Mouse (Mus musculus): ENCODE measurements around the gene Gart. TPM values are rescaled to one million over a fixed set of nuclear protein-coding genes. Genes with fewer than 3 reads are reported as not detected.
"Not testable (repeated sequence)": the region's sequence is repeated elsewhere in the genome, so short reads cannot be mapped to it uniquely, and the experiment has no call there.

Gart gene
- total and polyA plus RNA-seq, 3 experiments = 356 to 722 (median 517) TPM

DNA sequence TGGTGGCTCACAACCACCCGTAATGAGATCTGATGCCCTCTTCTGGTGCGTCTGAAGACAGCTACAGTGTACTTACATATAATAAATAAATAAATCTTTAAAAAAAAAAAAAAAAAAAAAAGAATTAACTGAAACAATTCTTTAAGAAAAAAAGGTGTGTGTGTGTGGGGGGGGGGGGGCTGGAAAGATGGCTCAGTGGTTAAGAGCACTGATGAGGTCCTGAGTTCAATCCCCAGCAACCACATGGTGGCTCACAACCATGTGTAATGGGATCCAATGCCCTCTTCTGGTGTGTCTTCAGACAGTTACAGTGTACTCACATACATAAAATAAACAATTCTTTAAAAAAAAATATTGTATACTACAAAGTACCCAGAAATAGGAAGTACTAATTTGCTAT lies 1.3 kb downstream of the Gart start:
- H3K4me2 ChIP-seq (ENCODE audit: insufficient read depth, low read depth, poor library complexity, severe bottlenecking) = 0 out of 2 replicates have a peak overlapping the region, but pooled peaks have one; percentile 35
- peak; percentile 59; the same call in 1 of the 2 replicates for TF ChIP-seq MYC (IDR thresholded peaks at IDR 0.05; ENCODE audit: low read depth, low read length)
- TF ChIP-seq CTCF (conservative IDR thresholded peaks at IDR 0.05 in 1 of 2, IDR thresholded peaks at IDR 0.05 in 1 of 2; ENCODE audit: low read depth in 2 of 2, low read length in 2 of 2) = peak in 1 of 2 experiments; percentile 53; a peak in 2 of 4 replicates
- DNase-seq (ENCODE audit: extremely low read depth) = peak; percentile 38
- H3K27me3 ChIP-seq (replicated peaks); dilution Hi-C loops (cut with MboI; ENCODE audit: extremely low pct_ligation_motif_present, extremely low pct_unique_long_range_greater_than_20kb, low sequenced_read_pairs); H3K27ac ChIP-seq (ENCODE audit: insufficient read depth, low read depth); H3K9me3 ChIP-seq (replicated peaks; ENCODE audit: low read length); in situ Hi-C loops (cut with MboI; ENCODE audit: low pct_ligation_motif_present, low pct_unique_long_range_greater_than_20kb, low sequenced_read_pairs): not testable (repeated sequence)
- peak overlapping the region; percentile 88; the same call in 1 of the 2 replicates for H3K9ac ChIP-seq (ENCODE audit: insufficient read depth, low read depth)
- H3K4me1 ChIP-seq (ENCODE audit: control insufficient read depth in 1 of 2, insufficient read depth in 2 of 2) = peaks cover 0 to 35% of the 10 kb centered on the region in 2 experiments; a peak in 2 of 4 replicates
- peak overlapping the region in 2 of 3 experiments; percentile 69 to 87 for H3K4me3 ChIP-seq (replicated peaks in 1 of 3; ENCODE audit: low read depth in 2 of 3, low read length in 2 of 3, poor library complexity in 1 of 3)
- H3K36me3 ChIP-seq (replicated peaks in 1 of 2; ENCODE audit: control insufficient read depth in 1 of 2, insufficient read depth in 1 of 2, low read length in 1 of 2) = peaks cover 22 to 45% of the 10 kb centered on the region in 2 experiments
- peaks cover 76% of the 10 kb centered on the region for H3K79me2 ChIP-seq (replicated peaks; ENCODE audit: control insufficient read depth, extremely low read depth, insufficient read depth, poor library complexity, severe bottlenecking)

DNA sequence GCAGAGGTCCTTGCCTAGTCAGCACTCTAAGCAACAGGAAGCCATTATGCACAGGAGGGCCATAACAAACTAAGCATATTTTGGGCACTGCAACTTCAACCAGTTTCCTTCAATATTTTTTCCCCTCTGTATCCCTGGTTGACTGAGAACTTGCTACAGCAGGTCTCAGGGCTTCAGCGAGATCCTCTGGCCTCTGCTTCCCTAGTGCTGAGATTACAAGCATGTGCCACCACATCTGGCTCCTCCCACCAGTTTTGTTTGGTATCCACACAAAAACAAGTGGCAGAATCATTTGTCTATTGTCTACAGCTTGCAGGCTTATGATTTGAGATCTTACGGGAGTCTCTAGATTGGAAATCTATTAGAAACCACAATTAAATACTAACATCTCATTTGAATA lies 1.9 kb downstream of the Gart start:
- H3K9ac ChIP-seq (ENCODE audit: insufficient read depth, low read depth) = peak overlapping the region; percentile 29
- DNase-seq (ENCODE audit: extremely low read depth) = peak; percentile 38

DNA sequence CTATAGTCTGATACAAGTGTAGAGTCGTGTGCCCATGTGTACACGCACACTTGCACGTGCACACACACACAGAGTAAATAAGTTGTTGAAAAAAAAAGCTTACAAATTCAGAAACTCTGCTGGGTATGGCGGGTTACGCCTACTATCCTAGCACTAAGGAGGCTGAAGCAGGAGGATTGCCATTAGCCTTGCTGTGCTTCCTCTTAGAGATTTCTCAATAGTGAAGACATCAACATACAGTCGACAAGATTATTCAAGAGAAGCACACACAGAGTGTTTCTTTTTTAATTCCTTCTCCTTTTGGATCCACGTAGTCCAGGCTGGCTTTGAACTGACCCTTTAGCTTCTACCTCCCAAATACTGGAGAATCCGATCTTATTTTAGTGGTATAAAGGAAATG lies 6.6 kb downstream of the Gart start:
- no peak overlapping the region for H3K9ac ChIP-seq (ENCODE audit: insufficient read depth, low read depth)
- in situ Hi-C loops (cut with MboI; ENCODE audit: low pct_ligation_motif_present, low pct_unique_long_range_greater_than_20kb, low sequenced_read_pairs) = no loop called here
- DNase-seq (ENCODE audit: extremely low read depth) = no peak
- no peak overlapping the region for H3K27ac ChIP-seq (ENCODE audit: insufficient read depth, low read depth)
- H3K79me2 ChIP-seq (replicated peaks; ENCODE audit: control insufficient read depth, extremely low read depth, insufficient read depth, poor library complexity, severe bottlenecking) = peaks cover 49% of the 10 kb centered on the region
- dilution Hi-C loops (cut with MboI; ENCODE audit: extremely low pct_ligation_motif_present, extremely low pct_unique_long_range_greater_than_20kb, low sequenced_read_pairs) = no loop called here
- no peaks in the 10 kb centered on the region for H3K27me3 ChIP-seq (replicated peaks)
- H3K4me1 ChIP-seq (ENCODE audit: control insufficient read depth in 1 of 2, insufficient read depth in 2 of 2) = peaks cover 0 to 23% of the 10 kb centered on the region in 2 experiments; a peak in 2 of 4 replicates
- TF ChIP-seq ZC3H11A (IDR thresholded peaks at IDR 0.05; ENCODE audit: low read depth, low read length) (no peak), MAZ (IDR thresholded peaks at IDR 0.05; ENCODE audit: low read depth, low read length) (no peak), EP300 (IDR thresholded peaks at IDR 0.05; ENCODE audit: low read length) (no peak), UBTF (IDR thresholded peaks at IDR 0.05; ENCODE audit: low read depth, low read length) (no peak), MAX (IDR thresholded peaks at IDR 0.05; ENCODE audit: low read length) (no peak), MAFK (IDR thresholded peaks at IDR 0.05; ENCODE audit: insufficient replicate concordance, low read length) (no peak), ZMIZ1 (IDR thresholded peaks at IDR 0.05; ENCODE audit: low read depth, low read length) (no peak), NRF1 (IDR thresholded peaks at IDR 0.05; ENCODE audit: low read depth, low read length) (no peak), GABPA (IDR thresholded peaks at IDR 0.05; ENCODE audit: insufficient replicate concordance, low read depth, low read length) (no peak), USF2 (conservative IDR thresholded peaks at IDR 0.05; ENCODE audit: low read depth, low read length) (no peak), JUND (conservative IDR thresholded peaks at IDR 0.05; ENCODE audit: low read depth, low read length) (no peak), CHD2 (IDR thresholded peaks at IDR 0.05; ENCODE audit: low read length) (no peak), CTCF (conservative IDR thresholded peaks at IDR 0.05 in 1 of 2, IDR thresholded peaks at IDR 0.05 in 1 of 2; ENCODE audit: low read depth in 2 of 2, low read length in 2 of 2) (no peak), HCFC1 (IDR thresholded peaks at IDR 0.05; ENCODE audit: low read depth, low read length) (no peak), RCOR1 (conservative IDR thresholded peaks at IDR 0.05; ENCODE audit: low read depth, low read length) (no peak), POLR2AphosphoS2 (IDR thresholded peaks at IDR 0.05; ENCODE audit: low read depth, low read length) (no peak), JUN (IDR thresholded peaks at IDR 0.05; ENCODE audit: insufficient read depth, low read depth, low read length) (no peak), KAT2A (IDR thresholded peaks at IDR 0.05; ENCODE audit: insufficient replicate concordance, low read length) (no peak), SMC3 (IDR thresholded peaks at IDR 0.05; ENCODE audit: low read depth, low read length) (no peak), ZKSCAN1 (IDR thresholded peaks at IDR 0.05; ENCODE audit: borderline replicate concordance, low read depth, low read length) (no peak)
- H3K36me3 ChIP-seq (replicated peaks in 1 of 2; ENCODE audit: control insufficient read depth in 1 of 2, insufficient read depth in 1 of 2, low read length in 1 of 2) = peaks cover 68 to 92% of the 10 kb centered on the region in 2 experiments
- no peaks in the 10 kb centered on the region for H3K9me3 ChIP-seq (replicated peaks; ENCODE audit: low read length)
- H3K4me2 ChIP-seq (ENCODE audit: insufficient read depth, low read depth, poor library complexity, severe bottlenecking) = no peak overlapping the region
- no peak overlapping the region for H3K4me3 ChIP-seq (replicated peaks in 1 of 3; ENCODE audit: low read depth in 2 of 3, low read length in 2 of 3, poor library complexity in 1 of 3)

More for the DNA sequence above, 1.9 kb downstream of the Gart start:
- Histone ChIP-seq H3K4me3 (replicated peaks in 1 of 3; ENCODE audit: low read depth in 2 of 3, low read length in 2 of 3, poor library complexity in 1 of 3) (peak overlapping the region in 2 of 3 experiments; percentile 15 to 46), H3K4me2 (ENCODE audit: insufficient read depth, low read depth, poor library complexity, severe bottlenecking) (peak overlapping the region; percentile 39), H3K79me2 (replicated peaks; ENCODE audit: control insufficient read depth, extremely low read depth, insufficient read depth, poor library complexity, severe bottlenecking) (peaks cover 71% of the 10 kb centered on the region), H3K36me3 (replicated peaks in 1 of 2; ENCODE audit: control insufficient read depth in 1 of 2, insufficient read depth in 1 of 2, low read length in 1 of 2) (peaks cover 27 to 46% of the 10 kb centered on the region in 2 experiments), H3K27me3 (replicated peaks) (no peaks in the 10 kb centered on the region), H3K4me1 (ENCODE audit: control insufficient read depth in 1 of 2, insufficient read depth in 2 of 2) (peaks cover 0 to 30% of the 10 kb centered on the region in 2 experiments; a peak in 2 of 4 replicates), H3K27ac (ENCODE audit: insufficient read depth, low read depth) (0 out of 2 replicates have a peak overlapping the region, but pooled peaks have one; percentile 3), H3K9me3 (replicated peaks; ENCODE audit: low read length) (no peaks in the 10 kb centered on the region)
- in situ Hi-C loops (cut with MboI; ENCODE audit: low pct_ligation_motif_present, low pct_unique_long_range_greater_than_20kb, low sequenced_read_pairs) (no loop called here), dilution Hi-C loops (cut with MboI; ENCODE audit: extremely low pct_ligation_motif_present, extremely low pct_unique_long_range_greater_than_20kb, low sequenced_read_pairs) (no loop called here)
- TF ChIP-seq BHLHE40 (IDR thresholded peaks at IDR 0.05; ENCODE audit: low read depth, low read length) = peak; percentile 40
- no peak for TF ChIP-seq MAZ (IDR thresholded peaks at IDR 0.05; ENCODE audit: low read depth, low read length)
